8 mouse cellular contexts compared by ENCODE assay signal in genomic region chr11:70656964-70657363, GRCm38 (mm10). TPM values are rescaled to one million over a fixed set of nuclear protein-coding genes. Genes with fewer than 3 reads are reported as not detected.
DNase-seq lines count a peak whose midpoint lies in the region; ATAC-seq and TF ChIP-seq lines count a peak whose summit lies in the region.

Gene Eno3, plus strand, starts transcription at chr11:70657202.

- no peaks in the 10 kb centered on the region for H3K27me3 ChIP-seq in lung, embryonic 15.5 days
- no peaks in the 10 kb centered on the region for H3K27me3 ChIP-seq in forebrain, postnatal 0 days (ENCODE audit: insufficient read depth, low read length)
- H3K27me3 ChIP-seq in hindbrain, embryonic 13.5 days, result 0 out of 2 replicates have a peak, but pooled peaks cover 4% of the 10 kb centered on the region
- H3K27me3 ChIP-seq in midbrain, embryonic 10.5 days (ENCODE audit: low read depth, poor library complexity, severe bottlenecking), result no peaks in the 10 kb centered on the region

- ATAC-seq in lung, embryonic 15.5 days (ENCODE audit: borderline replicate concordance, extremely low read depth, low FRiP score, low TSS enrichment), result no peak
- no peak for ATAC-seq in forebrain, postnatal 0 days
- no peak for ATAC-seq in hindbrain, embryonic 13.5 days (ENCODE audit: low FRiP score)

- H3K4me2 ChIP-seq in lung, embryonic 15.5 days, result peak within 1 kb of the TSS; percentile 95
- peak within 1 kb of the TSS; percentile 87 for H3K4me2 ChIP-seq in forebrain, postnatal 0 days (ENCODE audit: low read depth)
- peak within 1 kb of the TSS; percentile 89 for H3K4me2 ChIP-seq in hindbrain, embryonic 13.5 days

- H3K9me3 ChIP-seq in lung, embryonic 15.5 days, result no peaks in the 10 kb centered on the region
- no peaks in the 10 kb centered on the region for H3K9me3 ChIP-seq in forebrain, postnatal 0 days (ENCODE audit: low read length)
- H3K9me3 ChIP-seq in hindbrain, embryonic 13.5 days, result no peaks in the 10 kb centered on the region
- H3K9me3 ChIP-seq in midbrain, embryonic 10.5 days (replicated peaks), result no peaks in the 10 kb centered on the region

- H3K36me3 ChIP-seq in lung, embryonic 15.5 days, result peaks cover 20% of the 10 kb centered on the region
- H3K36me3 ChIP-seq in forebrain, postnatal 0 days (ENCODE audit: insufficient read depth), result peaks cover 2% of the 10 kb centered on the region; the same call in 1 of the 2 replicates
- peaks cover 28% of the 10 kb centered on the region for H3K36me3 ChIP-seq in hindbrain, embryonic 13.5 days
- H3K36me3 ChIP-seq in midbrain, embryonic 10.5 days, result peaks cover 40% of the 10 kb centered on the region

- H3K27ac ChIP-seq in lung, embryonic 15.5 days, result peak within 1 kb of the TSS; percentile 99
- no peak within 1 kb of the TSS for H3K27ac ChIP-seq in forebrain, postnatal 0 days (ENCODE audit: low read depth, low read length)
- peak within 1 kb of the TSS; percentile 99; the same call in 1 of the 2 replicates for H3K27ac ChIP-seq in hindbrain, embryonic 13.5 days
- peak within 1 kb of the TSS; percentile 99 for H3K27ac ChIP-seq in midbrain, embryonic 10.5 days (replicated peaks)

- DNase-seq in lung, adult 18-20 months, result no peak
- DNase-seq in adrenal gland, postnatal 14 days, result peak; percentile 50
- no peak for DNase-seq in forebrain, postnatal 0 days
- DNase-seq in midbrain, embryonic 10.5 days (ENCODE audit: low spot score), result peak; percentile 48
- DNase-seq in ovary, postnatal 14 days (ENCODE audit: low spot score), result no peak
- DNase-seq in layer of hippocampus, adult 9-11 months, result no peak

- peak within 1 kb of the TSS; percentile 100 for H3K4me3 ChIP-seq in lung, embryonic 15.5 days
- peak within 1 kb of the TSS; percentile 98 for H3K4me3 ChIP-seq in forebrain, postnatal 0 days (ENCODE audit: low read depth, low read length)
- H3K4me3 ChIP-seq in hindbrain, embryonic 13.5 days, result peak within 1 kb of the TSS; percentile 100
- peak within 1 kb of the TSS; percentile 100 for H3K4me3 ChIP-seq in midbrain, embryonic 10.5 days

- H3K4me1 ChIP-seq in lung, embryonic 15.5 days, result peaks cover 41% of the 10 kb centered on the region
- H3K4me1 ChIP-seq in forebrain, postnatal 0 days (ENCODE audit: insufficient read depth), result no peaks in the 10 kb centered on the region
- H3K4me1 ChIP-seq in hindbrain, embryonic 13.5 days (replicated peaks), result peaks cover 37% of the 10 kb centered on the region
- H3K4me1 ChIP-seq in midbrain, embryonic 10.5 days, result peaks cover 54% of the 10 kb centered on the region

- WGBS in lung, embryonic 15.5 days, result 5% methylated on average over 3 of the region's 3 CpGs
- WGBS in forebrain, postnatal 0 days, result 13% methylated on average over 3 of the region's 3 CpGs
- 7% methylated on average over 3 of the region's 3 CpGs for WGBS in hindbrain, embryonic 13.5 days
- 0% methylated on average over 3 of the region's 3 CpGs for WGBS in midbrain, embryonic 10.5 days

- no peak for TF ChIP-seq CTCF in forebrain, postnatal 0 days (IDR thresholded peaks at IDR 0.05; ENCODE audit: low read depth)

- H3K9ac ChIP-seq in lung, embryonic 15.5 days, result peak within 1 kb of the TSS; percentile 64
- peak within 1 kb of the TSS; percentile 32 for H3K9ac ChIP-seq in forebrain, postnatal 0 days
- peak within 1 kb of the TSS; percentile 99 for H3K9ac ChIP-seq in hindbrain, embryonic 13.5 days

RNA-seq across cellular contexts. Expression of gene Eno3, which starts in this region (rescaled TPM):
- 27.9 and 33.3 TPM in 2 replicates for polyA plus RNA-seq in lung, embryonic 15.5 days (2015; fragmentation: Nextera tagmentation; extraction: Ambion mirVana)
- total RNA-seq in adrenal gland, postnatal 14 days (2021), result 14.9 and 21.4 TPM in 2 replicates
- total RNA-seq in forebrain, postnatal 0 days (2014; rRNA removed), result 7.4 and 14.6 TPM in 2 replicates
- polyA plus RNA-seq in forebrain, postnatal 0 days (2015; fragmentation: Nextera tagmentation; extraction: Ambion mirVana), result 4.3 and 5.5 TPM in 2 replicates
- polyA plus RNA-seq in hindbrain, embryonic 13.5 days (2015; fragmentation: Nextera tagmentation; extraction: Ambion mirVana), result 7.1 and 9.2 TPM in 2 replicates
- 22.6 and 32.8 TPM in 2 replicates for polyA plus RNA-seq in midbrain, embryonic 10.5 days (2016; fragmentation: Nextera tagmentation; extraction: Ambion mirVana)

Comparison
In these comparisons a context has a peak if more than half of its experiments do, and no peak if none do; other contexts are left out.
1. H3K9ac ChIP-seq: peak in every context shown above with its lines; median percentile 99 in hindbrain, embryonic 13.5 days; 64 in lung, embryonic 15.5 days; 32 in forebrain, postnatal 0 days.
2. DNase-seq: peak in adrenal gland, postnatal 14 days (single experiment) and midbrain, embryonic 10.5 days (single experiment); none in lung, adult 18-20 months (0 of 2), forebrain, postnatal 0 days (single experiment), ovary, postnatal 14 days (single experiment) and layer of hippocampus, adult 9-11 months (single experiment).
3. Peak in every context shown above with its lines, with median percentiles within 50 percentile points of each other: H3K4me2 ChIP-seq and H3K4me3 ChIP-seq.